Mouse (Mus musculus) neural tube, embryonic 15.5 days (tissue): ENCODE data around the gene Tnfaip8l3. TPM values are rescaled to one million over a fixed set of nuclear protein-coding genes. Genes with fewer than 3 reads are reported as not detected.

ENCODE experiments used
- ATAC-seq: fragments of 200-750 bp; cut with Nextera tagmentation; 2 replicates; pipeline ENCODE4 v1.8.0; 2017; ENCODE audit warnings: mild to moderate bottlenecking, moderate TSS enrichment, moderate library complexity; ENCODE audit not compliant: low FRiP score
- H3K27ac ChIP-seq: fragments of 300-500 bp; sonication (generic); replicated peaks from 2 replicates; pipeline ENCODE4 v1.5.1; 2015; ENCODE audit warnings: mild to moderate bottlenecking, inconsistent platforms
- H3K27me3 ChIP-seq: fragments of 300-500 bp; sonication (generic); replicated peaks from 2 replicates; pipeline ENCODE4 v1.6.1; 2015; ENCODE audit warnings: inconsistent platforms
- H3K36me3 ChIP-seq: fragments of 300-500 bp; sonication (generic); 2 replicates; pipeline ENCODE4 v1.6.1; 2015; ENCODE audit warnings: inconsistent platforms
- H3K4me1 ChIP-seq: fragments of 300-500 bp; sonication (generic); 2 replicates; pipeline ENCODE4 v1.6.1; 2015; ENCODE audit warnings: inconsistent platforms
- H3K4me2 ChIP-seq: fragments of 300-500 bp; sonication (generic); 2 replicates; pipeline ENCODE4 v1.6.1; 2015; ENCODE audit warnings: inconsistent platforms, mild to moderate bottlenecking, moderate library complexity
- H3K4me3 ChIP-seq: fragments of 300-500 bp; sonication (generic); replicated peaks from 2 replicates; pipeline ENCODE4 v1.5.1; 2015; ENCODE audit warnings: mild to moderate bottlenecking, inconsistent platforms
- H3K9ac ChIP-seq: fragments of 300-500 bp; sonication (generic); replicated peaks from 2 replicates; pipeline ENCODE4 v1.6.1; 2015; ENCODE audit warnings: mild to moderate bottlenecking, inconsistent platforms
- H3K9me3 ChIP-seq: fragments of 300-500 bp; sonication (generic); replicated peaks from 2 replicates; pipeline ENCODE4 v1.6.1; 2016; ENCODE audit warnings: inconsistent platforms
- WGBS: fragments of 180-500 bp; shearing (Covaris S2); methylation state at CpG from one replicate; pipeline ENCODE4 v1.1.7; 2015; ENCODE audit warnings: mixed read lengths; 5-methylcytosine and 5-hydroxymethylcytosine counted together
- polyA plus RNA-seq: library from polyadenylated mRNA; unstranded; fragments of >200 nt; fragmentation: Nextera tagmentation; extraction: Ambion mirVana; gene quantifications from 2 replicates; pipeline ENCODE4 v1.2.1, GENCODE M21; 2015

Gene Tnfaip8l3
- polyA plus RNA-seq, 1 experiment from 2014 or later = 1.7 TPM

- no peaks in the 10 kb centered on the region for H3K9me3 ChIP-seq
- peak; percentile 61; the same call in 1 of the 2 replicates for ATAC-seq
- H3K4me1 ChIP-seq = no peaks in the 10 kb centered on the region
- H3K27ac ChIP-seq = no peak overlapping the region
- WGBS = 41% methylated on average over 3 of the region's 3 CpGs
- H3K9ac ChIP-seq = no peak overlapping the region
- H3K4me2 ChIP-seq = no peak overlapping the region
- no peaks in the 10 kb centered on the region for H3K27me3 ChIP-seq
- no peak overlapping the region for H3K4me3 ChIP-seq
- no peaks in the 10 kb centered on the region for H3K36me3 ChIP-seq
These were observed 81.2 kb downstream of the Tnfaip8l3 start for GRCm38 (mm10) chr9:53986972-53987371.

GRCm38 (mm10) chr9:53984868-53985267 lies 83.3 kb downstream of the Tnfaip8l3 start:
- 34% methylated on average over 9 of the region's 9 CpGs for WGBS
- Histone ChIP-seq H3K9me3 (no peaks in the 10 kb centered on the region), H3K27me3 (no peaks in the 10 kb centered on the region), H3K27ac (no peak overlapping the region), H3K4me1 (no peaks in the 10 kb centered on the region), H3K4me2 (no peak overlapping the region), H3K4me3 (no peak overlapping the region), H3K36me3 (no peaks in the 10 kb centered on the region), H3K9ac (no peak overlapping the region)
- no peak for ATAC-seq

- Histone ChIP-seq H3K9me3 (no peaks in the 10 kb centered on the region), H3K9ac (peak within 1 kb of the TSS; percentile 84), H3K4me2 (peak within 1 kb of the TSS; percentile 72), H3K27me3 (no peaks in the 10 kb centered on the region), H3K36me3 (no peaks in the 10 kb centered on the region), H3K27ac (peak within 1 kb of the TSS; percentile 92), H3K4me1 (peaks cover 21% of the 10 kb centered on the region), H3K4me3 (peak within 1 kb of the TSS; percentile 64)
- WGBS = under 1% methylated on average over 35 of the region's 36 CpGs
- ATAC-seq = peak; percentile 90
These were observed 93.1 kb downstream of the Tnfaip8l3 start, which contains the start of gene Elmod1 for GRCm38 (mm10) chr9:53975122-53975518. TSS of gene Elmod1 (minus strand) at chr9:53975301.

- H3K9me3 ChIP-seq = no peaks in the 10 kb centered on the region
- peak overlapping the region; percentile 84 for H3K9ac ChIP-seq
- peak; percentile 77 for ATAC-seq
- peak overlapping the region; percentile 64 for H3K4me3 ChIP-seq
- WGBS = under 1% methylated on average over 42 of the region's 42 CpGs
- H3K36me3 ChIP-seq = no peaks in the 10 kb centered on the region
- peak overlapping the region; percentile 92 for H3K27ac ChIP-seq
- peaks cover 21% of the 10 kb centered on the region for H3K4me1 ChIP-seq
- no peaks in the 10 kb centered on the region for H3K27me3 ChIP-seq
- peak overlapping the region; percentile 72 for H3K4me2 ChIP-seq
These were observed 93.7 kb downstream of the Tnfaip8l3 start for GRCm38 (mm10) chr9:53974328-53975121.

- Histone ChIP-seq H3K4me3 (peak overlapping the region; percentile 64), H3K9ac (peak overlapping the region; percentile 84), H3K4me1 (peaks cover 21% of the 10 kb centered on the region), H3K4me2 (peak overlapping the region; percentile 72), H3K9me3 (no peaks in the 10 kb centered on the region), H3K36me3 (no peaks in the 10 kb centered on the region), H3K27me3 (no peaks in the 10 kb centered on the region), H3K27ac (peak overlapping the region; percentile 92)
- ATAC-seq = peak; percentile 48
- 7% methylated on average over 13 of the region's 13 CpGs for WGBS
These were observed 94.3 kb downstream of the Tnfaip8l3 start for GRCm38 (mm10) chr9:53973929-53974327.

Other genes with a start within 250 kb of the Tnfaip8l3 start
- gene Sln, start 218.2 kb downstream of the Tnfaip8l3 start, polyA plus RNA-seq = 8.9 and 11.3 TPM in 2 replicates
- 23.5 and 29.5 TPM in 2 replicates for gene Elmod1, start 93.1 kb downstream of the Tnfaip8l3 start, polyA plus RNA-seq
- 0.15 TPM in 1 of 2 replicates, not detected in the other for gene Cyp19a1, start 199.7 kb upstream of the Tnfaip8l3 start, polyA plus RNA-seq
- gene Gldn, start 218.1 kb upstream of the Tnfaip8l3 start, polyA plus RNA-seq = 0.19 and 0.37 TPM in 2 replicates